Mouse (Mus musculus) thymus, adult 2 months (tissue): ENCODE results near the gene Pdcd4.

Experiments
- CTCF ChIP-seq: fragments of 200-500 bp; IDR thresholded peaks from 2 replicates; pipeline ENCODE4 v1.5.1; 2012; ENCODE audit warnings: mild to moderate bottlenecking, control low read depth, low read length, moderate library complexity, borderline replicate concordance; ENCODE audit not compliant: control insufficient read depth, poor library complexity, insufficient read depth; ENCODE audit errors: extremely low read depth
- POLR2A ChIP-seq: fragments of 200-500 bp; IDR thresholded peaks from 2 replicates; pipeline ENCODE4 v1.6.1; 2012; ENCODE audit warnings: mild to moderate bottlenecking, low read length, control low read depth, moderate library complexity; ENCODE audit not compliant: control insufficient read depth, poor library complexity, insufficient read depth; ENCODE audit errors: extremely low read depth

DNA sequence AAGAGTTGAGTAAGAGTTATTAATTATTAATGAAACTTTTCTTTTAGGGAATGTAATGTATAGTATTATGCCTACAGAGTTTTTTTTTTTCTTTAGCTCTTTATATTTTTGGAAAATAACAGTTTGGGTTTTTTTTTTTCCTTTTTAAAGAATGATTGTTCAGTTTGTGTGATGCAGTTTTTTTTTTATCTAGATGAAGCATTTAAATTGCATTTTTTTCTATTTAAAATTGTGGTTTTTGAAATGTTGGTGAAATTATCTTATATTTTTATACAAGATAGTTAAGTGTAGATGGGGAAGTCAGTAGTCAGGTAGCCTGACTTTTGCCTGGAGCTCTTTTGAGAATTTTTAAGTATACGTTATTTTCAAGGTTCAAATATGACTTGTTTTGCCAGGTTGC lies 34.7 kb downstream of the Pdcd4 start:
- no peak for TF ChIP-seq CTCF
- TF ChIP-seq POLR2A = no peak
